Mouse (Mus musculus) megakaryocyte, embryonic 14.5 days (primary cell): ENCODE measurements around the gene Plau.

Source experiments
- FLI1 ChIP-seq: IDR thresholded peaks from 2 replicates; pipeline ENCODE4 v1.6.1; 2012; ENCODE audit warnings: low read length, inconsistent platforms, mixed read lengths
- GATA1 ChIP-seq: IDR thresholded peaks from 3 replicates; pipeline ENCODE4 v1.6.1; 2012; ENCODE audit warnings: mixed read lengths, low read length, inconsistent platforms, borderline replicate concordance

DNA sequence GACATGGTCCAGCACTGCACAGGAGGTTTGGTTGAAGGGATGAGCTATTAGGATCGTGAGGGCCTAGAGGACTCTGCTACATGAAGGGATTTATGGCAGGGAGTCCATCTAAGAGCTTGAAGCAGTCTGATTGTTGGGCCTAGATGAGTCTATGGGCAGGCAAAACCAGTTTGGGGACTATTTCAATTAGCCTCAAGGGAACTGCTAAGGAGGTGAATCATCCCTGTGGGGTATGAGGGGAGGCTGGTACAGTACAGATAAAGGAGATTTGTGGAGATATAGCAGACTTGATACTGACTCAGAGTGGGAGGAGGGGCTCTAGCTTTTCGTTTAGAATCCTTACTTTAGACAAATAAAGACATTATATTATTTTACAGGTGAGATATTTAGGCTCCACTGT lies 14.0 kb downstream of the Plau start:
- TF ChIP-seq FLI1: no peak
- no peak for TF ChIP-seq GATA1
